Mouse (Mus musculus) kidney, adult 2 months (tissue): ENCODE measurements around the gene Lrp4.

Source experiments
- CTCF ChIP-seq: fragments of 200-500 bp; conservative IDR thresholded peaks from 2 replicates; pipeline ENCODE4 v1.5.1; 2011; ENCODE audit warnings: low read depth, mild to moderate bottlenecking, control low read depth, low read length, moderate library complexity, mixed read lengths; ENCODE audit not compliant: insufficient read depth, insufficient read length
- POLR2A ChIP-seq: fragments of 200-500 bp; IDR thresholded peaks from one replicate; pipeline ENCODE4 v1.6.1; 2011; ENCODE audit warnings: low read depth, low read length, control low read depth

DNA sequence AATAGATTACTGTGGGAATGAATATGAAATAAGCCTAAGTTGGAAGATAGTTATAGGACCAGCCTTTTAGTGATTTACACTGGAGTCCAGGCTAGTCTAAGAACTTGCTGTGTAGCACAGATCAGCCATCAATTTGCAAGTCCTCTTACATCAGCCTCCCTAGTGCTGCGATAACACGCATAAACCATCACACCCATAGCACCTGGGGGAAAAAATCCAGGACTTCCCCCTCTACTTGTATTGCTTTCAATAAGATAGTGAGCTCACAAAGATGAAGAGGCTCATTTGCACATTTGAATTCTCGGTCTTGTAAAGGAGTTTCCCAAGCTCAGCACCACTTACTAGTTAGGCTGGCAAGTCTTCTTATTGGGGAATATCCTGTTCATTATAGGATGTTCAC, 2.9 kb upstream of the Lrp4 start:
- TF ChIP-seq CTCF, result no peak
- no peak for TF ChIP-seq POLR2A
